Mouse (Mus musculus): ENCODE measurements around the gene Nutf2-ps1.

DNA sequence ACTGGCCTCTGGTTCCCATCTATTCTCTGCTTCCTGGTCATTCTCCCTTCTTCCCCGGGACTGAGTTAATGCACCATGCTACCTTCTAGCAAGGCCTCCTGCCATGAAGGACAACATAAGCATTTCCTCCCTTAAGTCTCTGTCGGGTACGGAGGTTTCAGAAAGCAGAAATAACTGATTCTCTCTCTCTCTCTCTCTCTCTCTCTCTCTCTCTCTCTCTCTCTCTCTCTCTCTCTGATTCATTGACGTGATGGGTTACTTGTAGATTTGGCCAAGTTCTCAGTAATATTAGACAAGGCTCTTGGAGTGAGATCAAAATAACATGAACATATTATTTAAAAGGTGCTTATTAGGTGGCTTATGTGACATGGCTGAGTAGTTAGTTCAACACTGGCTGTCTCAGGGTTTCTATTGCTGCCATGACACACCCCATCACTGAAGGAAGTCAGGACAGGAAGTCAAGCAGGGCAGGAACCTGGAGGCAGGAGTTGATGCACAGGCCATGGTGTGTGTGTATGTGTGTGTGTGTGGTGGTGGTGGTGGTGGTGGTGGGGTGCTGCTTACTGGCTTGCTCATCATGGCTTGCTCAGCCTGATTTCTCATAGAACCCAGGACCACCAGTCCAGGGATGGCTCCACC is 43.8 kb downstream of the Nutf2-ps1 start:
- TF ChIP-seq POLR2A (IDR thresholded peaks at IDR 0.05; ENCODE audit: borderline replicate concordance, insufficient read depth, low read length) (no peak), CTCF (IDR thresholded peaks at IDR 0.05; ENCODE audit: borderline replicate concordance, insufficient read depth, low read depth, low read length) (no peak)

Measured in cerebellum, adult 2 months (tissue).